Mouse (Mus musculus) spleen, adult 12 weeks (tissue): ENCODE results near the gene Qrich1.

ENCODE experiments used
- DNase-seq: peaks from one replicate; pipeline ENCODE4 v3.0.0; 2022; ENCODE audit warnings: low spot score

Gene Qrich1

DNA sequence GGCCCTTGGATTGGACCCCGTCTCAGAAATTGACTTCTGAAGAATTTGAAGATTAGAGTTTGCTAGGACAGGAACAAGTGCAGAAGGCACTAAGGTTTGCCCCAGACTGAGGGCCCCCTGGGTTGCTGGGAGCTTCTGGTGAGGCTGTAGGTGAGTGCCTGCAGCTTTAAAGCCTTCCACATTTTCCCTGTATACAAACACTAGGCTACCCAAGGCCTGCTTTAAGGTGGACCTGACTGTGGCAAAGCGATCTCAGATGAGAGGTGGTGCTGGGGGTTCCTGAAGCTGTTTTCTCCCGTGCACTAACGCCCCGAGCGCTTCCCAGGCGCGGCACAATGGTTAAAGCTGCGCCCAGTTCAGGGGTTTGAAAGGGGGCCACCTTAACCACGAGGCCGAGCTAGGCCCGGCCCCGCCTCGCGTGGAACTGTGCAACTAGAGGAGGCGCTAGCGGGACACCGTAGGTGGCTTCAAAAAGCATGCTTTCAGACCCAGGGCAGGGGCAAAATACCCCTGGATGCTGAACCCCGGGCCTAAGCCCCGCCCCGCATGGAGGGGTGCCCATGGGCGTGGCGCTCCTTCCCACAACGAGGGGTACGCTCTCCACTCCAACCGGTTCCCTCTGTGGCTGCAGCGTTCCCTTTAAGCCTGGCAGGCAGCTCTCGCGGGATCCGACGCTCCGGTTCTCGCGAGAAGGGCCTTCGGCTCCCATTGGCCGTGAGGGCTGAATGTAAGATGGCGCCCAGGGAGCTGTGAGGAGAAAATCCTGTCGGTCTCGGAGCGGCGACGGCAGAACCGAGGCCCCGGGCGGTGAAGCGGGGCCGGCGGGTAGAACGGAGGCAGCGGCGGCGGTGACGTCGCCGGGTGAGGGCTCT, at the start of gene Qrich1:
Gene Qrich1, plus strand, starts transcription at position 427 of the 872 bp plus-strand sequence.
- DNase-seq = peak; percentile 91

DNA sequence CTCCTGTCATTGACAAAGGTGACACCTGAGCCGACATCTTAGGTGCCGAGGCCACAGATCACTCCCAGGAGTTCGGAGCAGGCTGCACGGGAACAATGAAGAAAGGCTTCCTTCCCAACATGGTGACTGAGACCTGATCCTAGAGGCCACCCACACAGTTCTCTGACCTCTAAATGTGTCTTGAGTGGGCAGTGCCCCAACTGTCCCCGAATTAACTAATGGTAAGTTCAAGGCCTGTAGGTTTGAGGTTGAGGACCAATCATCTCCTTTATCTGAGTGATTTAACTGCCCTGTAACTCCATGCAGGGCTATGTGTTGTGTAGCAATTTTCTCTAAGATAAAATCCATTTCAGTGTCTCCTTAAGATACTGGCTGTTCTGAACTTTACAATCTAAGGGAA, 47.2 kb upstream of the Qrich1 start:
- no peak for DNase-seq

DNA sequence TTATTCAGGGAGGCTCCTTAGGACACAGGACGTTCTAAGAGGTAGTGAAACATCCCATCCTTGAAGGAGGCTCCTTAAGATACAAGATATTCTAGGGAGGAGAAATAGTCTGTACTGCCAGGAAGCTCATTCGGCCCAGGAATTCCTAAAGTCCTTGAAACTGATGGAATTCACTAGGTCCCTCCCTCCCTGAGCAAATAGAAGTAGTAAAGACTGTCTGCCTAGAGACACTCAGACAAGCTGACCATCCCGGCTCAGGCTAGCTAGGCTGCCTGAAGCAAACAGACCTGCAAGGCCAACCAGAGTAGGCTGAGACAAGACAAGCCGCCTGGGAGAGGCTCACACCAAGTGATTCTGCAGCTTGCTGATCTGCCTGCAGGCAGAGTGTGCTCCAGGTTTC, 46.8 kb upstream of the Qrich1 start:
- DNase-seq = no peak

DNA sequence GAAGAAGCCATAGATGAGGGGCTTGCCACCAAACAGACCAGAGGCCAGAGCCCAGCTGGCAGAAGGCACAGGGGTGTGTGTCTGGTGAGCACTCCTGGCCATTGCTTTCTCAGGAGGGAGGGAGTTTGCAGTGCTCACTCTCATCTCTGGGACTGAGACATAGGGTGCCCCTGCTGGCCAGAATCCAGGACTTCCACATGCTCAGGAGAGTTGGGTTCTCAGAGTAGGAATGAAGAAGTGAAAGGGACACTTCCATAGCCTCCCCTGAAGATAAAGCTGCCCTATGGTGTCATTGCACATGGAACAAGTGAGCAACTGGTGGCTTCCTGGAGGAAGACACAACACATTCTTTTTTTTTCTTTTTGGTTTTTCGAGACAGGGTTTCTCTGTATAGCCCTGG, 42.1 kb upstream of the Qrich1 start:
- DNase-seq = no peak

DNA sequence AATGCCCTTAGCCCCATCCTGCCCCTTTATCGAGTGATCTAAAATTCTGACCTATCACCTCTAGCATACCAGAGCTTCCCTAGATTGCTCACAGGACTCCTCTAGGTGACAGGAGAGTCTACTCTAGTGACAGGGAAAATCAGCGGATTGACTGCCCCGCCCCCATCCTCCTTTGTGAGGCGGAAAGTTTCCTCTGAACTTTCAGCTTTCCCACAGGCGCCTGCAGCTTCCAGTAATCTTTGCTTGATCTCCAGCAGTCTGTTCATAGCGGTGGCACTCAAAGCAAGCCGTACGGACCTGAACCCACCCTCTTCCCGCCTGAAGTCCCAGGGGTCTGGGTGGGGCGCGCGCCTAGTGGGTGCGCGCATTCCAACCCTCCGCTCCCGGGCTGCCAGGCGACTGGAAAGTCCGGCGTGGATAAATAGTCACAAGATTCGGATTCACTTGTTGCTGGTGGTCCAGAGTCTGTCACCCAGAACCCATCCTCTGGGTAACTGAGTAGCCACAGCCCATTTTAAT, 37.9 kb upstream of the Qrich1 start:
- DNase-seq = no peak

DNA sequence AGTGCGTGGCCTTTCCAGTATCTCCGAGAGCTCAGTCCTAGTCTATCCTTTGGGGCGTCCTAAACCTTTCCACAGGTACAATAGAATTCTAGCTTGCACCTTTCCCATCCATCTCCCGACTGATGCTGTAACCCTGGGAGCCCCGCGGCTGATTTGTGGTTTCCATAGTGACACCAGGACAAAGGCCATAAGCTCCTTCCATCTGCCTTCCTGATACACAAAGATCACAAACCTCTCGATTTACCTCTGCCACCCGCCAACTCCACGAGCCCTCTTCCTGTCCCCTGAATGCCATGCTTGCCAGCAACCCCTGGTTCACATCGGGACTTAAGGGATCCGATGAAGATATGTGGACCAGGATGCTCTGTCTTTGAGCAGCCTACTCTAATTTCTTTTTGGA, 37.4 kb upstream of the Qrich1 start:
- DNase-seq = no peak

DNA sequence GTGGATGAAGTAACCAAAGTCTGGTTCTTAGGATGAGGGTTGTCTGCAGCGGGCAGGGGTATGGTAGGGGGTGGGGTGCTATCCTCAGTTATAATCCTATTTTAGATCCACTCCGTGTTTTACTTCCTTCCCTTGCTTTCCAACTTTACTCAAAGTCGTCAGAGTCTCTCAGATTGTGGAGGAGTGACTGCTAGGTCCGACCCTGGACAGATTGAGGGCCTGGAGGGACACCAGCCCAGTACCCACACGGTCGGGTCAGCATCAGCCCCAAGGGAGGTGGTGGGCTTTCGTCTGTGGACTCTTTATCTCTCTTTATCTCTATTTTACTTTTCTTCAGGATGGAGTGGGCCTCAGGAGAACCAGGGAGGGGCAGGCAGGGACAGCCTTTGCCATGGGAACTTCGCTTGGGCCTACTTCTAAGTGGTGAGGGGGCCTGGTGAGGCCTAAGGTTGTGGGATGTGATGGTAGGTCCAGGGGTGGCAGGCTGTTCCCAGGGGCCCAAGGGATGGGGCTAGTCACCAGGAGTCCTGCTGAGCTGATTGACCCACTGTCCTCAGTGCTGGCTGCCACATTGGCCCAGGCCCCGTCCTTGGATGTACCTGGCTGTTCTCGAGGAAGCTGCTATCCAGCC, 36.8 kb upstream of the Qrich1 start, which contains the start of gene Lamb2:
Gene Lamb2, plus strand, starts transcription at position 16 of the 631 bp plus-strand sequence.
- no peak for DNase-seq

DNA sequence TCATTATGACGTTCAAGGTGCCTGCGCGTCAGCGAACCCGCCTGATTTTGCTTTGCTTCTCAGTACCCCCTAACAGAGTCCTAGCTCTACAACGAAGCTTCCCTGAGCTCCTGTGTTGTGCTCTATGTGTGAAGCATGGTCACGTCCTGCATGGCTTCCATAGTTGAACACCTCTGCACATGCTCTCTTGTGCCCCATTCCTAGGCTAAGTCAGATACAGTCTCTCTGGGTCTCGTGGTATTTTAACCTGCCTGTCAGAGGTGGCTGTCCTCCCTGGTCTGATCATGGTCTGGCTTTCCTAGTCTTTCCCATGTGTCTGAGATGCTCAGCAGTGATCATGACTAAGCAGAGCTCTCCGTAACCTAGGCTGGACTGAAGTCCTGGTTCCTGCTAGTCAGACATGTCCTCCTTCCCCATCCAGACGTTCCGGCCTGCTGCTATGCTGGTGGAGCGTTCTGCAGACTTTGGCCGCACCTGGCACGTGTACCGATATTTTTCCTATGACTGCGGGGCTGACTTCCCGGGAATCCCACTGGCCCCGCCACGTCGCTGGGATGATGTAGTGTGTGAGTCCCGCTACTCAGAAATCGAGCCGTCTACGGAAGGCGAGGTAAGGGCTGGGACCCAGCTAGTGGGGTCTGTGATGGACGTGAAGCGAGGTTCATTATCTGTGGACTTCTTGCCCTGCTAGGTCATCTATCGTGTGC, 35.6 kb upstream of the Qrich1 start:
- no peak for DNase-seq

DNA sequence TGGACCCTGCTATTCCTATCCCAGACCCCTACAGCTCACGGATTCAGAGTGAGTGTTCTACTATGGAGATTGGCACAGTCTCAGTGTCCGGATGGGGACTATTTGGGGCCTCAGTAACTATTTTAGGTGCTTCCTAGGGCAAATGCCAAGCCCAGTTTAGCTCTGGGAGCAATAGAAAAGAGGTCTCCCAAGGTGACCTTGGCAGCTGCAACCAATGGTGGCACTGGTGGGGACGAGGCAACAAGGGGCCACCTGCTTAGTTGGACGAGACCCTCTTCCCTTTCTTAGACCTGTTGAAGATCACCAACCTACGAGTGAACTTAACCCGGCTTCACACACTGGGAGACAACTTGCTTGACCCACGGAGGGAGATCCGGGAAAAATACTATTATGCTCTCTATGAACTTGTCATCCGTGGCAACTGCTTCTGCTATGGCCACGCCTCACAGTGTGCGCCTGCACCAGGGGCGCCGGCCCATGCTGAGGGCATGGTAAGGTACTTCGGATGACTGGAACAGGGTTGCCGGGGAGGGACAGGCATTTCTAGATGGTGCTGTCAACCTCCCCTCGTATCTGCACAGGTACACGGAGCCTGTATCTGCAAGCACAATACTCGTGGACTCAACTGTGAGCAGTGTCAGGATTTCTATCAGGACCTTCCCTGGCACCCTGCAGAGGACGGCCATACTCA, 34.9 kb upstream of the Qrich1 start:
- no peak for DNase-seq

DNA sequence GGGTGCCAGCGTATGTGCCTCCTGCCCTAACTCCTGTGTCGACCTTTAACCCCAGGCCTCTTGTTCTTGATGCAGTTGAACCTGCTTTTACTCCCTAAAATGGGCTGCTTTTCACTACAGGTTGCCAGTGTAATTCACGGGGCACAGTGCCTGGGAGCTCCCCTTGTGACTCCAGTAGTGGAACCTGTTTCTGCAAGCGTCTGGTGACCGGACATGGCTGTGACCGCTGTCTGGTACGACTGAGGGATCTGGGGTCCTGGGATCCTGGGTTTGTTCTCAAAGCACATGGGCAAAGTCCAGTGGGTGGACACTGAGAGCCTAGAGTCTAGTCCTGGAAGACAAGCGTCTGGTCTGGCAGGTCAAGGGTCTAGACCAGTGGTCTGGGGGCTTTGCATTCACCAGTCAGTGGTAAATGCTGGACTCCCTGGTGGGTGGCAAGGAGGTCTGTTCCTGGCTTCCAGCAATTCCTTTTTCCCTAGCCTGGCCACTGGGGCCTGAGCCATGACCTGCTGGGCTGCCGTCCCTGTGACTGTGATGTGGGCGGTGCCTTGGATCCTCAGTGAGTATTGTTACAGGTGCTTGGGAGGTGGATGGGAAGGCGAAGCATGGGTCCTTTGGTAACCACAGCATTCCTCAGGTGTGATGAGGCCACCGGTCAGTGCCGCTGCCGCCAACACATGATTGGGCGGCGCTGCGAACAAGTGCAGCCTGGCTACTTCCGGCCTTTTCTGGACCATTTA, 33.4 kb upstream of the Qrich1 start:
- DNase-seq = no peak

DNA sequence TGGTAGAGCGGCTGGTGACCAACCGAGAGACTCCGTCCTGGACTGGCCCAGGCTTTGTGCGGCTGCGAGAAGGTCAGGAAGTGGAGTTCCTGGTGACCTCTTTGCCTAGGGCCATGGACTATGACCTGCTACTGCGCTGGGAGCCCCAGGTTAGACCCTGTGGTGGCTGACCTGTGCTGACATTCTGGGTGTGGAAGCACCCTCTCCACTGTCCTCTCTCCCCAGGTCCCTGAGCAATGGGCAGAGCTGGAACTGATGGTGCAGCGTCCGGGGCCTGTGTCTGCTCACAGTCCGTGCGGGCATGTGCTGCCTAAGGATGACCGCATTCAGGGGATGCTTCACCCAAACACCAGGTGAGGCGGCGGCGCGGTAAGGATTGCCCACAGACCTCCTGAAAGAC, 32.6 kb upstream of the Qrich1 start:
- no peak for DNase-seq

DNA sequence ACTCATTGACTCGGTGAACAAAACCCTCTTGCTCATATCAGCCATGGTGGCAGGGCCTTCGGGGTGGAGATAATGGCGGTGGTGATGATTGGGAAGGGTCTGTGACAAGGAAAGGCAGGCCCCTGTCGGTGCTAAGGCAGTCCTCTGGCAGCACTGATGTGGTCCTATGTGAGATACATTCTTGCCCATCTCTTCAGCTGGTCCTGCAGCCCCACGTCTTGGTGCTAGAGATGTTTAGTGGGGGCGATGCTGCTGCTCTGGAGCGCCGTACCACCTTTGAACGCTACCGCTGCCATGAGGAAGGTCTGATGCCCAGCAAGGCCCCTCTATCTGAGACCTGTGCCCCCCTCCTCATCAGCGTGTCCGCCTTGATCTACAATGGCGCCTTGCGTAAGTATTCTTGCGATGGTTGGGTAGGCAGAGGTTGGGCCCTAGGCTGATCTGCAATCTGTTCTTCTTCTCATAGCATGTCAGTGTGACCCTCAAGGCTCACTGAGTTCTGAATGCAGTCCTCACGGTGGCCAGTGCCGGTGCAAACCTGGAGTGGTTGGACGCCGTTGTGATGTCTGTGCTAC, 31.2 kb upstream of the Qrich1 start:
- no peak for DNase-seq

DNA sequence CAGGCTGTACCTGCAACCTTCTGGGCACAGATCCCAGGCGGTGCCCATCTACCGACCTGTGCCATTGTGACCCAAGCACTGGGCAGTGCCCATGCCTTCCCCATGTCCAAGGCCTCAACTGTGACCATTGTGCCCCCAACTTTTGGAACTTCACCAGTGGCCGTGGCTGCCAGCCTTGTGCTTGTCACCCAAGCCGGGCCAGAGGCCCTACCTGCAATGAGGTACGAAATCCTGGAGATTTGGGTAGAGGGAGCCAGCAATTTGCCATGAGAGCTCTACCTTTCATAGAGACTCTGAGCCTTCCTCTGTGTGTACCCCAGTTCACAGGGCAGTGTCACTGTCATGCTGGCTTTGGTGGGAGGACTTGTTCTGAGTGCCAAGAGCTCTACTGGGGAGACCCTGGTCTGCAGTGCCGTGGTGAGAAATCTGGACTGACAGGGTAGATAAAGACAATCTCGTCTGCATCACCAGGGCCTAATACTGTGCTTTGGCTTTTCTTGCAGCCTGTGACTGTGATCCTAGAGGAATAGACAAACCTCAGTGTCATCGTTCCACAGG, 29.6 kb upstream of the Qrich1 start:
- no peak for DNase-seq

DNA sequence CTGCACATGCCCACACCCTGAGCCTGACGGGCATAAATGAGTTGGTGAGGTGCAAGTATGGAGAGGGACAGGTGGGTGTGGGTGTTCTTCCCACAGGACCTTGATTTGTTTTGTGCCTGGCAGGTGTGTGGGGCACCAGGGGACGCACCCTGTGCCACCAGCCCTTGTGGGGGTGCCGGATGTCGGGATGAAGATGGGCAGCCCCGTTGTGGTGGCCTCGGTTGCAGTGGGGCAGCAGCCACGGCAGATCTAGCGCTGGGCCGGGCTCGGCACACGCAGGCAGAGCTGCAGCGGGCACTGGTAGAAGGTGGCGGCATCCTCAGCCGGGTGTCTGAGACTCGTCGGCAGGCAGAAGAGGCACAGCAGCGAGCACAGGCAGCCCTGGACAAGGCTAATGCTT, 28.2 kb upstream of the Qrich1 start:
- DNase-seq = no peak

DNA sequence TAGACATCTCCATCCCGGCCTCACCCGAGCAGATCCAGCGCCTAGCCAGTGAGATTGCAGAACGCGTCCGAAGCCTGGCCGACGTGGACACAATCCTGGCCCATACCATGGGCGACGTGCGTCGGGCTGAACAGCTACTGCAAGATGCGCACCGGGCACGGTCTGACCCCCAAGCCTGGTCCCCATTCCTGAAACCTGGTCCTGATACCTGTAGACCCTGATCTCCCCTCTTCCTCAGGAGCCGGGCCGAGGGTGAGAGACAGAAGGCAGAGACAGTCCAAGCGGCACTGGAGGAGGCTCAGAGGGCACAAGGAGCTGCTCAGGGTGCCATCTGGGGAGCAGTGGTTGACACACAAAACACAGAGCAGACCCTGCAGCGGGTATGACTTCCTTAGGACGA, 27.4 kb upstream of the Qrich1 start:
- DNase-seq = no peak

DNA sequence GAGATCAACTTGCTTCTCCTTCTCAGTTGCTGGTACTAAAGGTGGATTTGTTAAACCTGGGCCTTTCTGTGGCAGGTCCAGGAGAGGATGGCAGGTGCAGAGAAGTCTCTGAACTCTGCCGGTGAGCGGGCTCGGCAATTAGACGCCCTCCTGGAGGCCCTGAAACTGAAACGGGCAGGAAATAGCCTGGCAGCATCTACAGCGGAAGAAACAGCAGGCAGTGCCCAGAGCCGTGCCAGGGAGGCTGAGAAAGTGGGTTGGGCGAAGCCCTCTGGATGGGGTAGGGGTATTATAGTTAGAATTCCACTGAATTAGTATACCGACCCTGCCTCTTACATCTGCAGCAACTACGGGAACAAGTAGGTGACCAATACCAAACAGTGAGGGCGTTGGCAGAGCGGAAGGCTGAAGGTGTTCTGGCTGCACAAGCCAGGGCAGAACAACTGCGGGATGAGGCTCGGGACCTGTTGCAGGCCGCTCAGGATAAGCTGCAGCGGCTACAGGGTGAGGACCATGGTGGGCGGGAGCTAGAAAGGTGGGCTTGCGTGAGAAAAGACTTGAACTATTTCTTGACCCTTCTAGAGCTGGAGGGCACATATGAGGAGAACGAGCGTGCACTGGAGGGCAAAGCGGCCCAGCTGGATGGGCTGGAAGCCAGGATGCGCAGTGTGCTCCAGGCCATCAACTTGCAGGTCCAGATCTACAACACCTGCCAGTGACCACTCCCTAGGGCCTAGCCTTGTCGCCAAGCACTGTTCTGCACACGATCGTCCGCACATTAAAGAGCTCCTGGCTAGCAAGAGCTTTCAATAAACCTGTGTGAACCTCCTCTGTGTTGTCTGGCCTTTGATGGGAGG, 26.7 kb upstream of the Qrich1 start:
- DNase-seq = no peak

DNA sequence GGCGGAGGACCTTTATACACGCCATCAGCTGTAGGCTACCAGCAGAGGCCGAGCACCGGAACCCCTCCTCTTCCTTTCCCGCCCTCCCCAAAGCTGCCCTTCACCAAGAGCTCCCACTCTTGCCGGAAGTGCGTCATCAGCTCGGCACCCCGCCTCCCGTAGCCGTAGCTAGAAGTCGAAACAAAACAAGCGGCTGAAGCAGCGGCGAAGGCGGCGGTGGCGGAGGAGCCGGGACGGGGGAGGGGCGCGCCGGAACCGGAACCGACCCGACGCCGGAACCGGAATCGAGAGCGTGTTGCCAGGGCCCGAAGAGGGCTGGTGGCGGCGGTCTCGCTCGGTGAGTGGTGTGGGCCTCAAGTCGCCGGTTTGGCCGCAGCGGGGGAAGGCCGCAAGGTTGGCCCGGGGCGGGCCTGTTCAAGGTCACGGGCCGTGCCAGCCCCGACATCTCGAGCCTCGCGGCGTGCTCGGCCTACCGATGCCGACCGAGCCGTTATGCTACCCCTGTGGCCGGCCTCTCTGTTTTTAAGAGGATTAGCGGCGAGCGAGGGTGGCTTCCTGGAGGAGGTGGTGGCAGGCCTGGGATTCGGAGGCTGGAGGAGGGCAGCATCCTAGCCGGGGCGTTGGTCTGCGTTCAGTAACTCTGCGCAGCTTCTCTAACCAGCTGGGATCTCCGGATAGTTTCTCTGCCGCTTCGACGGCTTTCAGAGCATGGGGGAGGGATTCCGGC, 25.9 kb upstream of the Qrich1 start, which contains the start of gene Usp19:
Gene Usp19, plus strand, starts transcription at position 44 of the 727 bp plus-strand sequence.
- DNase-seq = peak; percentile 84

DNA sequence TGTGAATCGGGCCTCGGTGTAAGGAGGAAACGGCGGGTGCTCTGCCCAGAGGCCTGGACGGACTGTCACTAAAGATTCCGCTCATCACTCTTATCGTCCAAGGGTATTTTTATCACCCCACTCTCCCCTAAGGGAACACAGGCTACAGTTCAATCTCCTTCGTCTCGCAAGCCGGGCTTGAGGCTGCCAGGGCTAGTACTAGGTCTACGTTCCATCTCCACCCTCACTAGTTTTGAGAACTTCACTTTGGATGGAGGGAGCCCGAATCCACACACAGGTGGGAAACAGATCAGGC, 25.4 kb upstream of the Qrich1 start:
- no peak for DNase-seq
